Mouse (Mus musculus) brain, embryonic 14.5 days (tissue): ENCODE data around the gene Mta3.

Experiments
- CTCF ChIP-seq: fragments of 200-500 bp; IDR thresholded peaks from 2 replicates; pipeline ENCODE4 v1.5.1; 2012; ENCODE audit warnings: inconsistent platforms, mild to moderate bottlenecking, moderate library complexity, borderline replicate concordance; ENCODE audit not compliant: insufficient read depth, insufficient read length; ENCODE audit errors: extremely low read depth
- POLR2A ChIP-seq: fragments of 200-500 bp; IDR thresholded peaks from 2 replicates; pipeline ENCODE4 v1.6.1; 2012; ENCODE audit warnings: mild to moderate bottlenecking, inconsistent platforms, borderline replicate concordance; ENCODE audit not compliant: poor library complexity, insufficient read depth, insufficient read length, severe bottlenecking; ENCODE audit errors: extremely low read depth

GRCm38 (mm10) chr17:83684475-83684874, 21.5 kb upstream of the Mta3 start:
- TF ChIP-seq POLR2A (no peak), CTCF (no peak)
